Mouse (Mus musculus): ENCODE measurements around the gene Trim33.

GRCm38 (mm10) chr3:103309252-103309651 is 30.2 kb downstream of the Trim33 start:
- TF ChIP-seq GATA1 (IDR thresholded peaks at IDR 0.05; ENCODE audit: low read length) (no peak), TAL1 (IDR thresholded peaks at IDR 0.05; ENCODE audit: low read length) (no peak)

All from erythroblast, embryonic 14.5 days (primary cell).